Mouse (Mus musculus) brain, embryonic 14.5 days (tissue): ENCODE measurements at regions not wholly inside any gene's neighbourhood (a gene's known extent, or its start where the extent isn't known, plus 50 kb on each side); places are given as distances from the start of the nearest gene placed in this dataset.

ENCODE experiments used
- DNase-seq: peaks from one replicate; pipeline ENCODE4 v3.0.0-alpha.2; 2011; ENCODE audit warnings: low read depth
- CTCF ChIP-seq: fragments of 200-500 bp; IDR thresholded peaks from 2 replicates; pipeline ENCODE4 v1.5.1; 2012; ENCODE audit warnings: inconsistent platforms, mild to moderate bottlenecking, moderate library complexity, borderline replicate concordance; ENCODE audit not compliant: insufficient read depth, insufficient read length; ENCODE audit errors: extremely low read depth
- POLR2A ChIP-seq: fragments of 200-500 bp; IDR thresholded peaks from 2 replicates; pipeline ENCODE4 v1.6.1; 2012; ENCODE audit warnings: mild to moderate bottlenecking, inconsistent platforms, borderline replicate concordance; ENCODE audit not compliant: poor library complexity, insufficient read depth, insufficient read length, severe bottlenecking; ENCODE audit errors: extremely low read depth

DNA sequence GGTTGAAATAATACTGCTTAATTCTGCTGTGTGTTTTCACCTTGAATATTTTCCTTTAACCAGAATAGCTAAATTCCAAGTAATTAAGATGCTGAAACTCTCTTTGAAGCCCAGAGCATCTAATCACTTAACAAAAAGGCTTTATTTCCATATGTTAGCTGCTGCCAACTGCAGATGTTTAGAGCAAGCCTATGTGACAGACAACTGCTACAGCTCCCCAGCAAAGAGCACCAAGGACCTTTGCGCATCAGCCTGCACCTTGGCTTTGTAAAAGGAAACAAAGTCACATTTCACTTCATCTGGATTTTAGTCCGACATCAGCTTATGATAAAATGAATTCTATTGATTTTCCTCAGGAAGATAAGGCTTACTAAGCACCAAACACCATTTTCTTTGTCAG, 595.4 kb upstream of the Adgrl2 start:
- DNase-seq: peak; percentile 40
- TF ChIP-seq POLR2A: no peak

DNA sequence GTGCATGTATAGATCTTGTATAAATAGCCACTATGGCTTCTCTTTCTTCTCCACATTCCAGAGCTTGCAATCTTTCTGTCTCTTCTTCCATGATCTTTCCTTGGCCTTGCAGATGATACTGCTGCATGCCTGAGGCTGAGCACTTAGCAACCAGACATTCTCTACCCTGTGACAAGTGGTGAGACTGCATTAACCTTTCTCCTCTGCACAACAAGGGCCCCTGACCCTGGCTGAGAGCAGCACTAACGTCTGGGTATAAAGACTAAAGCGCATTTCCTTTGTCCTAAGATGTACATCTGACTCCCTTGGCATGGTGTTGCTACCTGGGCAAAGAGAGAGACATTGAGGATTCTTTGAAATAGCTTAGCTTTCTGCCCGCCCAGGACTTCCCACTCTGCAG, 590.8 kb upstream of the Adgrl2 start:
- DNase-seq: no peak
- TF ChIP-seq POLR2A (no peak), CTCF (no peak)

DNA sequence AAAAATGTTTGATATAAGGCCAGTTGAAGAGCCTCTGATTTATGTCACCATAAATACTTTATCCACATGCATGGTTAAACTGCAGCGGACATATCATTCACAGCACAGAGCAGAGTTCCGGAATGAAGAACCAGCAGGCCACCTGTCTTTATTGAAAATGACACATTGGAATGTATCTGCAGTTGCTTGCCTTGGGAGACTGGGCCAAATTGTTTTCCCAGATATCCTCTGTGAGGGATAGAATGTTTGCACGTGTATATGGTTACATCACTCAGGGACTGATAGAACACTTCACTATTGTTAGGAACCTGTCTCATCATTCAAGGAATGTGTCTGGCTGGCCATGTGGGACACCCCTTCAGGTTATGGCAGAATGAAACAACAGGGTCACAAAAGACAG, 585.3 kb upstream of the Adgrl2 start:
- DNase-seq: no peak
- no peak for TF ChIP-seq CTCF
- TF ChIP-seq POLR2A: no peak

DNA sequence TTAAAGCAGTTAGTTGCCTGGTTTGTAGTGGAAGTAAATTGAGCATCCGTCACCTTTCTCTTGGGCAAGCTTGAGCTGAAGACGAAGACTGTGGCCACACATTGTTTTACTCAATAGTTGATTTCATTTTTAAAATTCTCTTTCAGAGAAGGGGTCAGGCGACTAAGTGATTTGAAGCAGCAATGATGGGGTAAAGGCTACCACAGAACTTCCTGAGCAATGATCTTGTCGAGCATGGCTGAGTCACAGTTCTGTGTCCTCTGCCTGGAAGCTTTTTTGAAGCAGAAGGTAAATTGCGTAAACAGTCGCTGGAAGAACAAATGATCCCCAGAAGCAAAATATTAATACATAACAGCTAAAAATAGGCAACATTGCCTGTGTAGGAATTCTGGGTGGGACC, 576.5 kb upstream of the Adgrl2 start:
- DNase-seq: no peak
- TF ChIP-seq POLR2A (no peak), CTCF (no peak)

DNA sequence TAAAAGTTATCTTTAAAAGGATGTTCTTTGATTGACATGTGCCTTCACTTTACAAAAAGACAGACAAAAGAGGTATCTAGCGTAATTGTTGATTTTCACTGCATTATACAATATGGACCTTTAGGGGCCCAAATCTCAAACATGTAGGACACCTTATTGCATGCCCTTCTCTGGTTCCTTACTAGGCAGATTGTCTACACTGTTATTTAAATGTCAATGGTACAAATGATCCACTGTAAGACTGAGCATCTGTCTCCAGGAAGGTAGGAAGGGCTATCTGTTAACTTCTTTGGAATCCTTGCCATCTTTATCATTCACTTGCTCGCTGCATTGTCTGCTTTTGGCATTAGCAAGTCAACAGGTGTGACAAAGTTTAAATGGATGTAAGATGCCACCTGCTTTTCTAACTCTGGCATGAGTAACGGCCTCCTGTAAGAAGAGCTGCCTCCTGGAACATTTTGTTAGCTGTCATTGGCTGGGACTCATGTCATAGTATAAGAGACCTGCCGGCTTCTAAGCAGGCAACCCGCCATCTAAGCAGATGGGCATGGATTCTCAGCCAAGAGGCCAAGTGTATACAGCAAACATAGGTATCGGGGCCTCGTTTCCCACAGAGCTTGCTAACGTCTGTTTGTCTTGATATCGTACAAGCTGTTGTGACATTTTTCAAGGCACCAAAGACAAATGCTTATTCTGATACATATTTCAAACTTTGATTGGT, 560.0 kb upstream of the Adgrl2 start:
- peak; percentile 93 for DNase-seq
- TF ChIP-seq CTCF (no peak), POLR2A (no peak)

DNA sequence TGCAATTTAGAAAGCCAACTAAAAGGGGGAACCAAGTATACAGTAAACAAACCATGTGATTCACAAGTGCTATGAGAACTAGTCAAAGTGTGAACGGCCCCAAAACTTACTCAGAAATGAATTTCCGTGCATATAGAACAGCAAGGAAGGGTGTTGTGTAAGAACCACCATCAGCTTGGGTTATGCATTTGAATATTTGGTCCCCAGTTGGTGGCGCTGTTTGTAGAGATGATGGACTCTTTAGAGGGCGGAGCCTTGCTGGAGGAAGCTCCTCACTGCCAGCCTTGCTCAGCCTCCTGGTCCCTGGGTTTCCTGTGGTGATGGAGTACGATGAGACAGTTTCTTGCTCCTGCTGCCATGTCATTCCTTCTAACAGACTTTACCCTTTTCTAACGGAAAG, 556.7 kb upstream of the Adgrl2 start:
- peak; percentile 19 for DNase-seq
- TF ChIP-seq CTCF (no peak), POLR2A (no peak)

DNA sequence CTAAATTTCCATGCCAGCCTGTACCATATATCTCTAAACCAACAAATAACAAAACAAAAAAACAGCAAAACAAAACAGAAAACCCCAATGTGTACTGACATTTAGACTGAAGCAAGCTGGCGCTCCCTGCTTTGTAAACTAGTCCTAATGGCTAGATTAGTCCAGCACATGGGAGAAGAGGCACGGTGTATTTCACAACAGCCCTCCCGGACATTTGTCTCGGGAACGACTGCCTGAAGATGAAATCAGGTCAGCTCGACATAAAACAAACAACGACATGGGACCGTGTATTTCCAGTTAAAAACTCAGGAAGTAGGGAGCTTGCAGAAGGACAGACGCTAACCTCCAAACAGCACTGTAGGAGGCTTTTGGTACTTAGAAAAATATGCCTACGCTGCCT, 555.9 kb upstream of the Adgrl2 start:
- TF ChIP-seq CTCF (no peak), POLR2A (no peak)
- DNase-seq: no peak

DNA sequence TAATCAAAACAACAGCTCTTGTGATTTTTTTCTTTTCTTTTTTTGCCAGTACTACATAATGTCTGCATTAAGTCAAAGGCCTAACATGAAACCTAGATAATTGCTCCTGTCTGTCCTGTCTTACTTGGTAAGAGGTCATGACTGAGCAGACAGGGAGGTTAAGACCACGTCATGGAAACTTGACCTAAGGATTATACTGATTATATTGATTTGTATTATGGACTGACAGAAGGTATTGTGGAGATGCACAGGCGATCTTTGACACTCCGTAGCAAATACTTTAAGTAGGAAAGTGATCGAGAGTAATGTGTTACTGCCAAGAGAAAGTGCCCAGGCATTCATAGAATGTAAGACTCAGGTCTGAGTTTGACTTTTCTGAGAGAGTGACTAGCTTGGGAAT, 543.8 kb upstream of the Adgrl2 start:
- TF ChIP-seq CTCF: no peak
- no peak for TF ChIP-seq POLR2A
- no peak for DNase-seq

DNA sequence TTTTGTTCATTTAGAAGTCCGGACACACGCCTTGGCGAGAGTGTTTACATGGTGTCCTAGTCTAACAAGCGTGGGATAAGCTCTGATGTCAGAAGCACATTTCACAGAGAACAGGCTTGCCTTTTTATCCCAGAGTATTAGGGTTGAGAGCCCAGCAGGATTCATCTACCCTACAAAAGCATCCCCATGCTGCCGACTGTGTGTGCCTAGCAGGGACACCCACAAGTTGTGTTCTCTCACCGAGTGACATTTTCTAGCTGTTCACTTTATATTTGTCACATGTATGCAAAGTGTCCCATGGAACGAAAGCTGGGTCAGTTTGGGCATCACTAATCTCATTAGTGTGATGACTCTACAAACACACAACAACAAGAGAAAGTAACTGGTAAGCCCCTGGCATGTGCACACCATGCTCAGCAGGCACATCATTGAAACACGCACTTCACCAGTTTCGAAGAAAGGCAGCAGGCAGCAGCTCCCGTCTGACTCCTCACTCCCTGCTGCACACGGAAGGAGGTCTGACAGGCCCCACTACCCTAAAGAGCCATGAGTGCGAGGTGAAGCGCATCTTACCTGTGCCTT, 539.8 kb upstream of the Adgrl2 start:
- TF ChIP-seq CTCF (no peak), POLR2A (no peak)
- DNase-seq: peak; percentile 46

DNA sequence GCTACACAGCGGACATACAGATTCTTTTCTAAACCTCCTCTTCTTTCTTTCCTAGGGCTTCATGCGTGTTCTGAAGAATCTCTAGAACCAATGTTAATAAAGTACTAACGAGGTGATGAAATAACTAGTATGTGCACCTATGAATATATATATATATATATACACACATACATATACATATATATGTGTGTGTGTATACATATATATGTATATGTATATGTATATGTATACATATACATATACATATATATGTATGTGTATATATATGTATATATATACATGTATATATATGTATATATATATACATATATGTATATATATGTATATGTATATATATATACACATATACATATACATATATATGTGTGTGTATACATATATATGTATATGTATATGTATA, 536.2 kb upstream of the Adgrl2 start:
- TF ChIP-seq POLR2A: no peak
- TF ChIP-seq CTCF: no peak
- no peak for DNase-seq

DNA sequence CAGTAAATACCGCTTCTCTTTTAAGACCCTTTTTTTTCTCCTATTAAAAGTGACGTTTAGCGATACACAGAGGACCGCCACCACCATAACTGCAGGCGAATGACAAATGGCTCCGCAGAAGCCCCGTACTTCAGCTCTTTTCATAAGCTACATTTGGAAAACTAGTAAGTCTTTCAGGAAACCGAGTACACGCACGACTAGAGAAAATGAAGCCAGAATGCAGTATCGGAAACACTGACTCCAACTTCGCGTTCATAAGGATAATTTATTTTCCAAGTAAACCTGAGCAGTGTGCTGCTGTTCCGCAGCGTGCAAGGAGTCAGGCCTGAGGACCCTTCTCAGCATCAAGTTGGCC, 529.2 kb upstream of the Adgrl2 start:
- no peak for DNase-seq
- TF ChIP-seq CTCF: no peak
- no peak for TF ChIP-seq POLR2A

DNA sequence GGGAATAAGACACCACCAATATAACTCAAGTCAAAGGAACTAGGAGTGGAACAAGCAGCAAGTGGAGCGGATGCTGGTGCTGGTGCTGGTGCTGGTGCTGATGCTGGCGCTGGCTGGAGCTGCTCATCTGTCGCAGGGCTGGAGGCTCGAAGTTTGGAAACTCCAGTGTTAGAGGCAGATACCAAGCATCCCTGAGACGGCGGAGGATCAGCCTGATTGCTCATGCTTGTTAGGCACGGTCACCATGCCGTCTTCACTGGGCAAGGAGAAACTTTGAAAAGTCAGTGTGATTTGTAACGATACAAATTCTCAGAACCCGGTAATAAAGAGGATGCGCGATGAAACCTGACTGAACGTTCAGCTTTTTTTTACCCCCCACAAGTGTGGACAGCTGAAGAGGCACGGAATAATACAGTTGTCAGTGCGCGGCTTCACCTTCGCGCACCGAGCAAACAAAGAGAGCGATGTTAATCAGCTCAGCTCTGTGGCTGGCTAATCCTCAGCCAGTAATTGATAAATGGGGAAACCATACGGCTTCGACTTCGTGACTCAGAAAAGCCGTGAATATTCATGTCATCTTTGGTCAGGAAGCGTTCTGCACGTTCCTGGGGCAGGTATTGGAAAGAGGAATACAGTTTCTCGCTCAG, 528.7 kb upstream of the Adgrl2 start:
- TF ChIP-seq POLR2A (no peak), CTCF (no peak)
- peak; percentile 72 for DNase-seq
